Comparison of ENCODE assay signal across 14 mouse cellular contexts in genomic region chr12:111337864-111338354, GRCm38 (mm10). TPM values are rescaled to one million over a fixed set of nuclear protein-coding genes. Genes with fewer than 3 reads are reported as not detected.
A peak's percentile ranks its signal among the peaks of the same experiment; 100 is the strongest.
DNase-seq lines count a peak whose midpoint lies in the region; ATAC-seq and TF ChIP-seq lines count a peak whose summit lies in the region.
"Had no signal": no experiment of that assay in that cellular context is flagged by ENCODE, and none has a peak within 500 bp of the region (broad histone marks: within the 10 kb centered on the region; RNA-seq: fewer than 3 reads in every experiment).

No protein-coding gene starts in this region.

- no peaks in the 10 kb centered on the region for H3K27me3 ChIP-seq in heart, embryonic 10.5 days (ENCODE audit: insufficient read depth, poor library complexity, severe bottlenecking)
- no peaks in the 10 kb centered on the region for H3K27me3 ChIP-seq in lung, embryonic 14.5 days (ENCODE audit: insufficient read depth, low read length)
- H3K27me3 ChIP-seq: forebrain, embryonic 13.5 days; midbrain, embryonic 15.5 days had no signal

- TF ChIP-seq CTCF in lung, embryonic 14.5 days (IDR thresholded peaks at IDR 0.05; ENCODE audit: low read depth): peak; percentile 24; the same call in 1 of the 2 replicates

- ATAC-seq in lung, embryonic 14.5 days (ENCODE audit: insufficient read depth): no peak
- ATAC-seq in common myeloid progenitor, adult 5-6 weeks (replicated peaks; ENCODE audit: low read depth, poor library complexity, severe bottlenecking): peak; percentile 34; the same call in 1 of the 2 replicates
- ATAC-seq in megakaryocyte progenitor cell, adult 5-6 weeks (replicated peaks; ENCODE audit: poor library complexity): peak; percentile 68
- no peak for ATAC-seq in granulocyte monocyte progenitor cell, adult 5-6 weeks (replicated peaks; ENCODE audit: poor library complexity, severe bottlenecking)
- ATAC-seq: forebrain, embryonic 13.5 days; midbrain, embryonic 15.5 days had no signal

- H3K9me3 ChIP-seq in heart, embryonic 10.5 days: no peaks in the 10 kb centered on the region
- no peaks in the 10 kb centered on the region for H3K9me3 ChIP-seq in lung, embryonic 14.5 days (ENCODE audit: low read depth, low read length)
- H3K9me3 ChIP-seq: forebrain, embryonic 13.5 days; limb, embryonic 10.5 days; midbrain, embryonic 15.5 days had no signal

- H3K4me2 ChIP-seq in lung, embryonic 14.5 days: no peak overlapping the region
- H3K4me2 ChIP-seq: forebrain, embryonic 13.5 days; midbrain, embryonic 15.5 days had no signal

- peaks cover 99% of the 10 kb centered on the region for H3K36me3 ChIP-seq in heart, embryonic 10.5 days
- peaks cover 94% of the 10 kb centered on the region for H3K36me3 ChIP-seq in lung, embryonic 14.5 days (ENCODE audit: insufficient read depth)

- H3K4me3 ChIP-seq in heart, embryonic 10.5 days: no peak overlapping the region
- no peak overlapping the region for H3K4me3 ChIP-seq in lung, embryonic 14.5 days (ENCODE audit: low read depth, low read length)
- H3K4me3 ChIP-seq: forebrain, embryonic 13.5 days; limb, embryonic 10.5 days; midbrain, embryonic 15.5 days had no signal

- WGBS in heart, embryonic 10.5 days: 21% methylated on average over 15 of the region's 15 CpGs
- WGBS in lung, embryonic 14.5 days: 31% methylated on average over 15 of the region's 15 CpGs

- no peak for DNase-seq in heart, embryonic 10.5 days (ENCODE audit: low spot score)
- DNase-seq in heart, postnatal 4 days: no peak
- peak; percentile 33 for DNase-seq in lung, embryonic 14.5 days
- DNase-seq in lung, adult 18-20 months: no peak
- DNase-seq in cerebellum, adult 11-12 months: no peak
- DNase-seq: adrenal gland, adult 2 months; cerebellum, adult 11 months; thymus, adult 2 months had no signal

- 0 out of 2 replicates have a peak overlapping the region, but pooled peaks have one; percentile 22 for H3K27ac ChIP-seq in heart, embryonic 10.5 days
- H3K27ac ChIP-seq in lung, embryonic 14.5 days (ENCODE audit: low read depth): peak overlapping the region; percentile 30; the same call in 1 of the 2 replicates
- H3K27ac ChIP-seq: forebrain, embryonic 13.5 days; limb, embryonic 10.5 days; midbrain, embryonic 15.5 days had no signal

- H3K4me1 ChIP-seq in heart, embryonic 10.5 days: peaks cover 23% of the 10 kb centered on the region
- no peaks in the 10 kb centered on the region for H3K4me1 ChIP-seq in lung, embryonic 14.5 days (ENCODE audit: insufficient read depth)
- H3K4me1 ChIP-seq: forebrain, embryonic 13.5 days; midbrain, embryonic 15.5 days had no signal

- no peak overlapping the region for H3K9ac ChIP-seq in lung, embryonic 14.5 days
- H3K9ac ChIP-seq: forebrain, embryonic 13.5 days; midbrain, embryonic 15.5 days had no signal

RNA-seq across cellular contexts. Expression of gene Cdc42bpb, which starts 39.6 kb away (rescaled TPM):
- 27.8 and 33.1 TPM in 2 replicates for polyA plus RNA-seq in heart, embryonic 10.5 days (2016; fragmentation: Nextera tagmentation; extraction: Ambion mirVana)
- 100 to 1,000 TPM; 112 to 116 TPM for total RNA-seq in heart, postnatal 4 days (2021)
- 45.1 and 47.5 TPM in 2 replicates for polyA plus RNA-seq in lung, embryonic 14.5 days (2014; fragmentation: Nextera tagmentation; extraction: Ambion mirVana)
- 2.0 and 2.4 TPM in 2 replicates for total RNA-seq in common myeloid progenitor, adult 5-6 weeks (2017)
- 1.5 and 5.4 TPM in 2 replicates for total RNA-seq in megakaryocyte progenitor cell, adult 5-6 weeks (2015)
- 2.9 and 5.2 TPM in 2 replicates for total RNA-seq in megakaryocyte progenitor cell, adult 5-6 weeks (2017)
- 5.6 and 8.1 TPM in 2 replicates for total RNA-seq in granulocyte monocyte progenitor cell, adult 5-6 weeks (2014; fragmentation: Nextera tagmentation)
- total RNA-seq in granulocyte monocyte progenitor cell, adult 5-6 weeks (2017): 4.8 and 8.6 TPM in 2 replicates

Comparison
In these comparisons a context has a peak if more than half of its experiments do, and no peak if none do; other contexts are left out.
1. ATAC-seq: peak in common myeloid progenitor, adult 5-6 weeks (single experiment) and megakaryocyte progenitor cell, adult 5-6 weeks (single experiment); none in lung, embryonic 14.5 days (single experiment) and granulocyte monocyte progenitor cell, adult 5-6 weeks (single experiment).
2. RNA of gene Cdc42bpb, which starts 39.6 kb away (total RNA-seq): 112 to 116 TPM in heart, postnatal 4 days; 4.8 to 8.6 TPM in granulocyte monocyte progenitor cell, adult 5-6 weeks, 1.5 to 5.4 TPM in megakaryocyte progenitor cell, adult 5-6 weeks and 2.0 to 2.4 TPM in common myeloid progenitor, adult 5-6 weeks; every median in the first group is over 10 times any median in the second.